Mouse (Mus musculus) large intestine, adult 2 months (tissue): ENCODE measurements around the gene Col28a1. TPM values are rescaled to one million over a fixed set of nuclear protein-coding genes. Genes with fewer than 3 reads are reported as not detected.
A peak's percentile ranks its signal among the peaks of the same experiment; 100 is the strongest.

Experiments
- DNase-seq: peaks from one replicate; pipeline ENCODE4 v3.0.0-alpha.2; 2012; ENCODE audit warnings: low read depth, low spot score
- WGBS: fragments of 180-500 bp; shearing (Covaris S2); methylation state at CpG from one replicate; pipeline ENCODE4 v1.1.7; 2018; 5-methylcytosine and 5-hydroxymethylcytosine counted together
- polyA plus RNA-seq: library from polyadenylated mRNA; depleted of rRNA; stranded (reverse); fragments of >200 nt; gene quantifications from 2 replicates; pipeline ENCODE4 v1.2.3, GENCODE M21; 2012; rRNA removed

Col28a1 gene
- polyA plus RNA-seq = 0.05 and 0.10 TPM in 2 replicates

DNA sequence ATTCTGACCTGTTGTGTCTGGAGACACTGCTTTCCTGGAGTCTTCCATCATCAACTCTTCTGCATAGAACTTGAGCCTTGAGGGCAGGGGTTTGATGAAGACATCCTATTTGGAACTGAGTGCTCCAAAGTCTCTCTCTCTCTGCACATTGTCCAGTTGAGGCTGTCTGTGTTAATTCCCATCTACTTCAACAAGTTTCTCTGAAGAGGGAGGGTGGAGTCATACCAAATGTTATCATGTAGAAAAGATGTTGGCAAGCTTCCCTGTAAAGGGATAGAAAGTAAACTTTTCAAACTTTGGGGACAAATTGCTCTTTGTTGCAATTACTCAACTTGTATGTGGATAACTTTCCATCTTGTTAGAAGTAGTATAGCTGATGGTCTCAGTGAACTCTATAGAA is at the start of gene Col28a1:
TSS of gene Col28a1 (minus strand) at position 101 of the 400 bp plus-strand sequence.
- DNase-seq = no peak

DNA sequence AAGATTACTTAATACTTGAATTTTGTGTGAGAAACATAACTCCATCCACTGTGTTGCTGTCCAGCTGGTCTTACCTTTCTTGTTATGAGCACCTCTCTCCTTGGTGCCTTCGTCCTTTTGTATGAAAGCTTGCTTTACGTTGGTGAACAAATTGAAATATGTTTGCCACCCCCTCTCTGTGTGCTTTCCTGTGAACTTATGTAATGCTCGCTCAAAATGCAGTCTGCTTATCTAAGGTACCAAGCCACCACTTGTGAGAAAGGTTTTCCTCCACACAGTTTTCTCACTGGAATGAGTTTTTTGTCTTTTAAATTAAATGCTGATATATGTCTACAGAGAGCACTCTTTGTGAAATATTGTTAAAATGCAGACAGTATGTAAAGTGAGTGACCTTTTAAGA is 36.2 kb upstream of the Col28a1 start:
- WGBS = 92% methylated on average over 3 of the region's 3 CpGs
- no peak for DNase-seq

DNA sequence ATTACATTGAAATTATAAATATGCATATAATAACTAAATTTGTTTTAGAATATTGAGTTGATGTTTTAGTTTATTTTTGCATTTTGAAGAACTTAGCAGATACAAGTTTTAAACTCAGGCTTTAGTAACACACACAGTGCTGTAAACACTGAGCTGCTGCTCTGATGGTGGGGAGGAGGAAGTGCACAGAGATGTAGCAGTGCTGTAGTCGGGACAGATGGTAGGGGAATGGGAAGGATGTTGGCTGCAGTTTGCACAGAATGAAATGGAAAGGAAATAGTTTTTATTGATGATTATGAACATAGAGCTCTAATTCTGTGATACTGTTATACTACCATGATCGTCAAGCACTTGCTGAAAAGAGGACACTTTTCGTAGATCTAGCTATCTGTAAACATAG is 34.6 kb upstream of the Col28a1 start:
- no peak for DNase-seq
- 71% methylated on average over 3 of the region's 3 CpGs for WGBS

DNA sequence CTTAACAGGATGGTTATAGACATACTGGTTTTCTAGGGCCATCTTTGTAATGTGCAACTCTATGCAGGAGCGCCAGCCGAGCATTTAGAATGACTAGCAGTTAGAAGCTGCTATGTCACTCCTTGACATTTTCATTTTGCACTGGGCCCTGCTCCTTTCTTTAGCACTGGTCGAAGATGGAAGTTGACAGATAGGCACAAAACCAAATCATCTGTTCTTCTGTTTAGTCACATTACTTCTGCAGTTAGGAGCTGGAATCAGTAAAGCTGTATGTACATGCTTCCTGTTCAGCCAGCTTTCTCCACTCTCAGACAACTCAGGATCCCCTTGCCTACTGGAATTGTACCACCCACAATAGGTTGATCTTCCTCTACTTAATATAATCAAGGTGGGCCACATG is 18.2 kb upstream of the Col28a1 start:
- WGBS = 98% methylated on average over 3 of the region's 3 CpGs
- DNase-seq = no peak

DNA sequence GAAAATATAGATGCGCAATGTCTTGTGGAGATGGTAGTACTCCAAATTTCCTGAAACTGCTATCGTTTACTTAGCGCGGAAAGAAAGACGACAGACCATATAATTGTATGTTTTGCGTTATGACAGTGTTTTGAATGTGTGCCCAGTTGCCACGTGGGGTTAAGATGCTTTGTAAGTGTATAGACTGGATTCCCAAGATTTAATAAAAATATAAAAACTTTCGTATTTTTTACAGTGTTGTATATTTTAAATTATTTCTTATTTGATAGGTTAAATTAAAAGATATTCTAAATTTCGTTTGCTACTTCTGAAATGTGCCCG is 17.4 kb upstream of the Col28a1 start:
- DNase-seq = peak; percentile 6
- WGBS = 10% methylated on average over 10 of the region's 10 CpGs

DNA sequence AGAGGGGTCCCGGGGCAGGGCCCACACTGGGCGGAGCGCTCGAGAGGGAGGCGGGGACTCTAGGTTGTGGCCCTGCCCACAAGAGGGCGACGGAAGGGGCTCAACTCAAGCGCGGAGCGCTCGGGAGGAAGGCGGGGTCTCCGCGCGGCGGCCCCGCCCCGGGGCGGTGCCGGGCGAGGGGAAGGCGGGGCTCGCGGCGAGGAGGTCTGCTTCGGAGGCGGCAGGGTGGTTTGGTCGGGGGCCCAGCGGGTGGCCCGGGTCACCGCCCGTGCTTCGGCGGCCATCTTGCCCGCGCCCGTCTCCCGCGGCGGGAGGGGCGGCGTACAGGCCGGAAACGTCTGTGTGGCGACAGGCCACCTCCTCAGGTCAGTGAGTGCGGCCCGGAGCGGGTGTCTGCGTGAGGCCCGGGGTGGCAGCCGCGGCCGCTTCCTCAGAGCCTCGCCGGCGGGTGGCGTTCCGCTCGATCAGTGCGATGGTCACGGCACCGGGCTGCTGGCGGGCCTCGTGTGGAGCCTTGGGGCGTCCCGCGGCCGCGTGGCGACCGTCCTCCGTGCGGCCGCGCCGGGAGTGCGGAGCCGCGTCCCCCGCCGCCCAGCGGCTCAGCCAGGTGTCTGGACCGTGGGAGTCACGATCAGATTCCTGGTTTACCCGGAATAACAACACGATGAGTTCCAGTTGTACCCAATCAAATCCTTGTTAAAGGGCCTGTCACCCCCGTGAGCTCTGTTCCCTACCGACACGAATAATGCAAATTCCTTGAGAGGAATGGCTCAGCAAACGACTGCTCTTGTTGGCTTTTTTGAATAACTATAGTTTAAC is 16.8 kb upstream of the Col28a1 start, which contains the start of gene Mios:
TSS of gene Mios (plus strand) at position 176 of the 819 bp plus-strand sequence.
- peak; percentile 52 for DNase-seq
- WGBS = 1% methylated on average over 90 of the region's 90 CpGs

DNA sequence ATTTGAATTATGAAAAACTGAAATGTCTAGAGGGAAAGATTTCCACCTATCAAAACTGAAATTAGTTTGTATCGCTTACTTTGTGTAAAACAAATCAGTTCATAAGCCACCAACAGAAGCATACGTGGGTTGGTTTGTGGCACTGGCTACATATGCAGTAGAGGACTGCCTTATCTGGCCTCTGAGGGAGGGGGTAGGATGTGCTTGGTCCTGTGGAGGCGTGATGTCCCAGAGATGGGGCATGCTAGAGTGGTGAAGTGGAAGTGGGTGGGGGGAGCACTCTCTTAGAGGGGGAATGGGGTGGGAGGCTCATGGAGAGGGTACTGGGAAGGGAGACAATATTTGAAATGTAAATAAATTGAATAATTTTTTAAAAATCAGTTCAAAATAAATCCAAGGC is 2.5 kb downstream of the Col28a1 start:
- DNase-seq = no peak
- 66% methylated on average over 3 of the region's 3 CpGs for WGBS

DNA sequence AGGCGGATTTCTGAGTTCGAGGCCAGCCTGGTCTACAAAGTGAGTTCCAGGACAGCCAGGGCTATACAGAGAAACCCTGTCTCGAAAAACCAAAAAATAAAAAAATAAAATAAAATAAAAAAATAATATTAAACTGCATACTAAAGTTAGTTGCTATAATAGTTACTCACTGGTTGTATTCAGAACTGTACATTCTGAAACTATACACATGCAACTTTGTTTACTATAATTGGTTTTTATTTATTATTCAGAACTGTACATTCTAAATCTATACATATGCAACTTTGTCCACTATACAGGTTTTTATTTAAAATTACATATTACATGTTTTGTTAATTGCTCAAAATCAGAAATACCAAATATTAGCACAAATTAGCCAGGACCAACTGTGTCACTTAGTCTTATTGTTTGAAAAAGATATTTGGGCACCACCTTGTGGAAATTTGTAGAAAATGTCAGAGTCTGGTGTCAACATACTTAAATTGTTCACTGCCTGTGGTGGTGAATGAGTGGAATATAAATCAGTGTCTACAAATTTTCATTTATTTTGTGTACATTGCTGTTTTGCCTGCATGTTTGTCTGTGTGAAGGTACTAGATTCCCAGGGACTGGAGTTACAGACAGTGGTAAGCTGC is 3.7 kb downstream of the Col28a1 start:
- DNase-seq = no peak
- WGBS = 94% methylated on average over 3 of the region's 3 CpGs

DNA sequence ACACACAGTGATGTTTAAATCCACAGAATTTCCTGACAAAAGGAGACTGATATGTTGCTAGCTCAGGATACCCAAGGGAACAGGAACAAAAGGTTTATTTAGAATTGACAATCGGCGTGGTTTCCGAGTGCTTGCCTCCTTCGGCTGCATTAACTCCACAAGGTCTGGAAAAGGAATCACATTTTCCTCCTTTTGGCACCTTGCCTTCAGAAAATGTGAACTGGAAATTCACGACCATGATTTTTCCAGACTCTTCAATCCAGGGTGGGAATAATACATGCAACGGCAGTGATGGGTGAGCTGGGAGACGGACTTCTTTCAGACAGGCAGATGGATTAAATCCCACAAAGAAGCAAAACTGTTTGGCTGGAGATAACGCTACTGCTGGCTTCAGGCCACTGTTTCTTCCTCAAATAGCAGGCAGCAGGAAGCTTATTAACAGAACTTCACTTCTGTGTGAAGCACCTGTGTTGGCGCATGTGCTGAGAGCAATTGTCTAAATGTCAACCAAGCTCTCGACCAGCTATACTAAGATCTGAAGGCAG is 13.9 kb downstream of the Col28a1 start:
- DNase-seq = no peak
- WGBS = 23% methylated on average over 10 of the region's 10 CpGs

DNA sequence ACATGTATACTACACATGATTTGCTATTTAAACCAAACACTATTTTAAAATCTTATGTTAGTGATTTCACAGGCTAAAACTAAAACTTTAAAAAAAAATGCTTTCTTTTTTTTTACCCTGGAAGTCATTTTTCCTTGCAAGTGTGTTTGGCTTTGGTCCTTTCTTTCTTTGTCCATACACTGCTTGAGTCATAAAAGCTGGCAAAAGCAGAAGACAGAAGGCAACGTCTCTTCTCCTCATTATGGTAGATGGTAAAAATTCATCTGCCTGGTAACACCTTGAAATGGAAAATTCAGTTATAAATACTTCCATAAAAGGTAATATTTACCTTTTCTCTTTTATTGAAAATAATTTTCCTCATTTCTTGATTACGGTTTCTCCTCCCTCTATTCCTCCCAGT is 16.3 kb downstream of the Col28a1 start:
- WGBS = 39% methylated on average over 2 of the region's 2 CpGs

DNA sequence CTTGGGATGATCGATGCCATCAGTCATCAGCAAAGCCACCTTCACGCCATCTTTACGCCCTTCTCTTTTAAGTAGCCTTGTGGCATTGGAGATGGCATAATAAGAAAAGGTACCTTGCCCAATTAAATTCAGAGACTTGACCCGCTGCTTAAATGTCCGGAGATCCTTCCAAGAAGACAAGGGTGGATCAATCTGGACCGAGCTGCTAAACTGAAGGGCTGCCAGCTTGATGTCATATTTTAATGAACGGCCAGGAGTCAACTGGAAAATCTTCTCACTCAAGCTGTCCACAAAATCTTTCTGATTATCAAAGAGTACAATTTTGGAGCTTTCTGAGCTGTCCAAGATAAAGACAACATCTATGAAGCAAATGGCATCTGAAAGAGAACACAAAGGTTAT is 17.1 kb downstream of the Col28a1 start:
- WGBS = 93% methylated on average over 7 of the region's 7 CpGs
- DNase-seq = no peak

More for the DNA sequence above, 16.3 kb downstream of the Col28a1 start:
- DNase-seq = no peak

DNA sequence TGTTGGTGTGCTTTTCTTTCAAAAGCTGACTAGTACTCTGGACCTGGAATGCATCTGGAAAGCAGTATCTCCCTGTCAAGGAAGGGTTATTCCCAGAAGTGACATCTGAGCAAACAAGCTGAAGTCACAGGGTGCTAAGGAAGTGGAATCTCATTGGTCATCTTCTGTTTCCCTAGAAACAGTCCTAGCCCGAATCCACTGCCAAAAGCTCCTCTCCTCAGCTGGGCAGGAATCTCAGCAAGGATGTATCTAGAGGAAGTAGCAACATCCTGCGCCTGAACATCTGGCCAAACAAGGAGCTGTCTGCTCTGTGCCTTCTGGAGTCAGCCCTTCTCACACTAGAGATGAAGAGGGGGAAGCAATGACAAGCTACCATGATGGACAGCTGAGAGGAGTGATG is 18.4 kb downstream of the Col28a1 start:
- DNase-seq = no peak
- 50% methylated on average over 2 of the region's 2 CpGs for WGBS

DNA sequence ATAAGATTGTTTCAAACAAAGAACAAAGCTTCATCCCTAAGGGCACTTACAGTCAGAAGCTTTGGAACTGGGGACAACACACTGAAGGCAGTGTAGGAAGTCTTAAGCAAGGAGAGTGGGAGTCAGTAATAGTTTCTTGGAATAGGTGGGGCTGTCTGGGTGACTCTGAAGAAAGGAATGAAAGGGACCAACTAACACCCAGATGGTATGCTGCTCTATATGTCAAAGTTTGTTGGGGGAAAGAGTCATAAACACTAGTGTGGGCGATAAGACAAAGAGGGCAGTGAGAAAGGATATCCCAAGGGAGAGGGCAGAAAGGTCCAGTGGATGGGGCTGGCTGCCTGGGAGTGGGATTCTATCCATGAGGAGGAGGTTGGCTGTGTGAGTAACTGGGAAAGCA is 20.3 kb downstream of the Col28a1 start:
- 70% methylated on average over 1 of the region's 1 CpGs for WGBS

DNA sequence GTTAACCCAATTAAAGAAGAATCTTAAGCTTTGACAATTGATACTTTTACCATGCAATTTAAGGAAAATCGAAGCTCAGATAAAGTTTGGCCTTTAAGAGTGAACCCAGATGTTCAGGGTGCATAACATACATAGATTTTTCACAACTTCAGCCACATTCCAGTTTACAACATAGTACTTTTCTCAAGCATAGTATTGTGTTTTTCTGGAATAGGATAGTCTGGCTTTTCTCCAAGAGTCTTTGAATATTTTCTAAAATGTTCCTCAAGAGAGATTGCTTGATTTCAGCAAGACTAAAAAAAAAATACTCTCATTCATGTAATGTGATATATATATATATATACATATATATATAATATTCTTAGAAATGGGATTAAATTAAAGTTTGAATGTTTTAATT is 27.7 kb downstream of the Col28a1 start:
- DNase-seq = no peak
- 50% methylated on average over 1 of the region's 1 CpGs for WGBS

More for the DNA sequence above, 20.3 kb downstream of the Col28a1 start:
- no peak for DNase-seq

DNA sequence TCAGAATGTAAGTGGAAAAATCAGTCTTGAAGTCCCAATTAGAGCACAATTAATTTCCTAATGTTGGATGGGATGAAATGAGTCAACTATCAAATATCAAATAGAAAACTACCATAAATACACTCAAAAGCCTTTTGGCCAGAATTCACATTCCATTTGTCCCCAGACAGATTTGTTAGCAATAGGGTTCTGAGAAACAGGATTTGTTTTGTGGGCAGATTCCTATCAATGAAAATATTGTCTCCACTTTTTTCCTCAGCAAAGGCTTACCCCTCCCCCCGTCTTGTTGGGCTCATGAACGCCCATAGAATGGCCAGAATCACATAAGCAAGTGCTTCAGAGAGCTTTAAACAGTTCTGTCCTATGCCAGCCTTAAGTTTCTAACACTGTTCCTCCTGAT is 32.4 kb downstream of the Col28a1 start:
- WGBS = 36% methylated on average over 2 of the region's 2 CpGs
- DNase-seq = no peak

DNA sequence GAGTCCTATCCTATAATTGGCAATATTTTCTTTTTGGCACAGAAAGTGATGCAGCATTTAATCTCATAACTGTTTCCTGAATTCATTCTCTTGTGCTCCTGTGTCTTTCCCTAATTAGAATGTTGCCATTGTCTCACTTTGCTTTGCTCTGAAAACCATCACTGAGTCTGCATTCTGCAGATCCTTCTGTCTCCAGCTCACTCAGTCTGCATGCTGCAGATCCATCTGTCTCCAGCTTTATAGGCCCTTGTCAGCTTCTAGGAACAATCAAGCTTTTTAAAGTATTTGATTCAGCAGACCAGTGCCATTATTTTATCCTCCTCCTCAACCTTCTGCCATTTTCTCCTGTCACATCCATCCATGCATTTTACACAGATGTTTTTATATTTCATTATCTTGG is 35.3 kb downstream of the Col28a1 start:
- no peak for DNase-seq

DNA sequence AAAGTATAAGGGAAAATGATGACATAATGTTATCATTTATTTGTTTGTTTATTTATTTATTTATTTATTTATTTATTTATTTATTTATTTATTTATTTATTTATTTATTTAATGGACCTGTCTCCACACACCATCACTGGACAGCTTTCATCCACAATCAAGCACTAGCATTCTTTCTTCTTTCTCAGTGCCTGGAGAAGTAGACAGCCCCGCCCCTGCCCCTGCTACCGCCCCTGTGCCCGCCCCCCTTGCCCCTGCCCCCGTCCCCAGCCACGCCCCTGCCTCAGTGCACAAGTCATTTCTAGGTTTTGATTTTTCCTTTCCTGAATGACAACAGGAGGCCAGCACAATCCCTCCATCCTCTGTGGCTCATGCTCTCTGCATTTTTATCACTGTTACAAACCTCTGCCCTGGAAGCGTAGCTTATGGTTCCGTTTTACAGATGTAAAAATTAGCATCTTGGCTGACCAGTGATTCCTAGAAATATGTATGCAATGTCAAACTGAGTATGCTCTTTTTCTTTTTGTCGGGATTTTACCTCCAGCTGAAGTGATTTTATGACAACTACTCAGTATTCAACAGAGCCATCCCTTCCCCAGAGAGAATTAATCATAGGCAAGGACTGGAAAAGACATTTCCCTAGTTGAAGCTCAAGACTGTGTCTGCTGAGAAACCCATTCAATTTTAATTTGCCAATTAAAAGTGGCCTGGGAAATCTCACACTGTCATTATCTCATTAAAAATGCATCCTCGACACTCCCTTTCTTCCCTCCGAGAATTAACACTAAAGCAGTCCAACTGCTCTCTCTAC is 39.7 kb downstream of the Col28a1 start:
- 48% methylated on average over 10 of the region's 10 CpGs for WGBS

DNA sequence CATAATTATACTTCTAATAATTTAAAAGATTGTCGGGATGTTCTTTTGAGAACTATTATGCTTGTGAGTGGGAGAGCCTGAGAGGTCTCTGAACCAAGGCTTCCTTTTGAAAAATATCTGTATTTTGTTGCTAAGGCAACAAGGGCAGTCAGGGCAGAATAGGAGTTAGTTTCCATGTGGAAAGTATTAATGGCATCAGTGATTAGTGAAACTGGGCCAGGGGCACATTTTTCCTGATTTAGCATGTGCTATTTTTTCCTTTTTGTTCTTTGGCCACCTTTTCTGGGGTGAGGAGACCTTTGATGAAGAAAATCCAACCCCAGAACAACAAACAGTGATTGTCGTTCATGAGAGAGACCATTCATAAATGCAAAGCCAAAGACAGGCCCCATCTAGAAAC is 43.5 kb downstream of the Col28a1 start:
- DNase-seq = no peak
- WGBS = 85% methylated on average over 2 of the region's 2 CpGs

More for the DNA sequence above, 39.7 kb downstream of the Col28a1 start:
- DNase-seq = no peak

DNA sequence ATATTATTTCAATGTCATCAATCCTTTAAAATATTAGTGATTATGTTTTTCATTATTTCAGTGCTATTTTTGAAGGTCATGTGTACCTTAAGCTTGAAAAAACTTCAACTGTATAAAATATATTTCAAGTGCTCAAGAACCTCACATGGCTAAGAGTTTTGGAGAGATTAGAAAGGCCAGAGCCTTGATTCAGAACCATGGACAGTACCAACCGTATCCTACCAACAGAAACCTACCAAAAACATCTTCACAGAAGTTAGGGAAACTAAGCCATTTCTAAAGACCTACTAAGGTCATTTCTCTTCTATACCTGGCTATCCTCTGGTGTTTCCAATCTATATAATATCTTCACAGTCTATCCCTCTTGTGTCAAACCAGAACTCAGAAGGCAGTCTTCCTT is 50.5 kb downstream of the Col28a1 start:
- WGBS = 27% methylated on average over 1 of the region's 1 CpGs
- no peak for DNase-seq

DNA sequence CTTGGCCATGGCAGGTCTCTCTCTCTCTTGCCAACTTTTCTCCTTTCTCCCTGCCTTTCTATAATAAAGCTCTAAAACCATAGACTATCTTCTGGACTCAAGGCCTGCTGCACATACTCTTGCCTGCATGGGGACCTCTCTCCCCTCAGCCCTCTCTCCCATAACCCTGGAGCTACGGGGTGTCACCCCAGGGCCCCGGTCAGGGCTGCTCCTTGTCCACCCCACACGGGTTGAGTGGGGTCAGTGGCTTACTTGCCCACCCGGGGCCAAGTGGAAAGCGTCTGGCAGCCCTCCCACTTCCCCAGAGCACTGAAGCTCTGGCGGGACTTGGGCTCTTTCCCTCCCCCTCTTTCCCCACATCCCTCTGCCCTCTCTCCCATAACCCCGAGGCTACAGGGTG is 62.3 kb downstream of the Col28a1 start:
- 69% methylated on average over 7 of the region's 7 CpGs for WGBS
- DNase-seq = no peak
